Mouse (Mus musculus) limb, embryonic 13.5 days (tissue): ENCODE results near the gene Actr10. TPM values are rescaled to one million over a fixed set of nuclear protein-coding genes. Genes with fewer than 3 reads are reported as not detected.

Experiments used
- ATAC-seq: fragments of 200-750 bp; cut with Nextera tagmentation; 2 replicates; pipeline ENCODE4 v1.8.0; 2017; ENCODE audit warnings: low read depth, moderate number of reproducible peaks, moderate TSS enrichment; ENCODE audit not compliant: low FRiP score
- H3K27ac ChIP-seq: fragments of 300-500 bp; sonication (generic); 2 replicates; pipeline ENCODE4 v1.5.1; 2015; ENCODE audit warnings: inconsistent platforms, mild to moderate bottlenecking, moderate library complexity
- H3K27me3 ChIP-seq: fragments of 300-500 bp; sonication (generic); 2 replicates; pipeline ENCODE4 v1.6.1; 2015; ENCODE audit warnings: mild to moderate bottlenecking, inconsistent platforms
- H3K36me3 ChIP-seq: fragments of 300-500 bp; sonication (generic); 2 replicates; pipeline ENCODE4 v1.6.1; 2015; ENCODE audit warnings: inconsistent platforms, mild to moderate bottlenecking, moderate library complexity
- H3K4me1 ChIP-seq: fragments of 300-500 bp; sonication (generic); 2 replicates; pipeline ENCODE4 v1.6.1; 2015; ENCODE audit warnings: inconsistent platforms
- H3K4me2 ChIP-seq: fragments of 300-500 bp; sonication (generic); replicated peaks from 2 replicates; pipeline ENCODE4 v1.6.1; 2015; ENCODE audit warnings: inconsistent platforms, mild to moderate bottlenecking, moderate library complexity
- H3K4me3 ChIP-seq: fragments of 300-500 bp; sonication (generic); 2 replicates; pipeline ENCODE4 v1.5.1; 2015; ENCODE audit warnings: moderate library complexity, mild to moderate bottlenecking, inconsistent platforms
- H3K9ac ChIP-seq: fragments of 300-500 bp; sonication (generic); 2 replicates; pipeline ENCODE4 v1.6.1; 2015; ENCODE audit warnings: mild to moderate bottlenecking, inconsistent platforms
- H3K9me3 ChIP-seq: fragments of 300-500 bp; sonication (generic); 2 replicates; pipeline ENCODE4 v1.6.1; 2016; ENCODE audit warnings: inconsistent platforms
- WGBS: fragments of 180-500 bp; shearing (Covaris S2); methylation state at CpG from one replicate; pipeline ENCODE4 v1.1.7; 2015; 5-methylcytosine and 5-hydroxymethylcytosine counted together
- polyA plus RNA-seq: library from polyadenylated mRNA; unstranded; fragments of >200 nt; fragmentation: Nextera tagmentation; extraction: Ambion mirVana; gene quantifications from 2 replicates; pipeline ENCODE4 v1.2.1, GENCODE M21; 2015

Gene Actr10
- polyA plus RNA-seq, 1 experiment from 2014 or later: 244 TPM

- no peak for ATAC-seq
- WGBS: 73% methylated on average over 6 of the region's 6 CpGs
These were observed 63.8 kb downstream of the Actr10 start for GRCm38 (mm10) chr12:71001456-71001855.

GRCm38 (mm10) chr12:71003760-71004426 is 66.2 kb downstream of the Actr10 start:
- no peak overlapping the region for H3K9ac ChIP-seq
- H3K4me3 ChIP-seq: no peak overlapping the region
- WGBS: 87% methylated on average over 5 of the region's 6 CpGs
- H3K27me3 ChIP-seq: no peaks in the 10 kb centered on the region
- H3K27ac ChIP-seq: no peak overlapping the region
- H3K36me3 ChIP-seq: peaks cover 63% of the 10 kb centered on the region
- H3K4me2 ChIP-seq: no peak overlapping the region
- peaks cover 13% of the 10 kb centered on the region for H3K4me1 ChIP-seq
- ATAC-seq: no peak
- no peaks in the 10 kb centered on the region for H3K9me3 ChIP-seq

More at GRCm38 (mm10) chr12:71001456-71001855, 63.8 kb downstream of the Actr10 start:
- no peaks in the 10 kb centered on the region for H3K27me3 ChIP-seq
- peaks cover 13% of the 10 kb centered on the region for H3K4me1 ChIP-seq
- no peak overlapping the region for H3K4me3 ChIP-seq
- H3K9me3 ChIP-seq: no peaks in the 10 kb centered on the region
- no peak overlapping the region for H3K4me2 ChIP-seq
- peaks cover 55% of the 10 kb centered on the region for H3K36me3 ChIP-seq
- no peak overlapping the region; the same call in 1 of the 2 replicates for H3K27ac ChIP-seq
- H3K9ac ChIP-seq: no peak overlapping the region

GRCm38 (mm10) chr12:71006141-71006540 is 68.5 kb downstream of the Actr10 start:
- 92% methylated on average over 6 of the region's 6 CpGs for WGBS
- Histone ChIP-seq H3K9me3 (no peaks in the 10 kb centered on the region), H3K27ac (no peak overlapping the region), H3K4me1 (peaks cover 6% of the 10 kb centered on the region; the same call in 1 of the 2 replicates), H3K27me3 (no peaks in the 10 kb centered on the region), H3K36me3 (peaks cover 69% of the 10 kb centered on the region), H3K9ac (no peak overlapping the region), H3K4me2 (no peak overlapping the region), H3K4me3 (no peak overlapping the region)
- ATAC-seq: no peak

- Histone ChIP-seq H3K4me3 (no peak overlapping the region), H3K9me3 (no peaks in the 10 kb centered on the region), H3K36me3 (peaks cover 72% of the 10 kb centered on the region), H3K9ac (no peak overlapping the region), H3K27ac (no peak overlapping the region), H3K4me1 (peaks cover 2% of the 10 kb centered on the region), H3K4me2 (no peak overlapping the region), H3K27me3 (no peaks in the 10 kb centered on the region)
- WGBS: 89% methylated on average over 7 of the region's 7 CpGs
- ATAC-seq: no peak
These were observed 69.2 kb downstream of the Actr10 start for GRCm38 (mm10) chr12:71006901-71007300.

GRCm38 (mm10) chr12:71009769-71010168 is 72.1 kb downstream of the Actr10 start:
- no peak overlapping the region for H3K9ac ChIP-seq
- no peak overlapping the region for H3K4me3 ChIP-seq
- H3K27me3 ChIP-seq: no peaks in the 10 kb centered on the region
- H3K4me1 ChIP-seq: peaks cover 21% of the 10 kb centered on the region
- H3K27ac ChIP-seq: no peak overlapping the region
- no peak for ATAC-seq
- H3K36me3 ChIP-seq: peaks cover 67% of the 10 kb centered on the region
- H3K9me3 ChIP-seq: no peaks in the 10 kb centered on the region
- H3K4me2 ChIP-seq: no peak overlapping the region
- WGBS: 53% methylated on average over 4 of the region's 4 CpGs

Other genes with a start within 250 kb of the Actr10 start
- gene Frmd6, start 112.3 kb upstream of the Actr10 start, polyA plus RNA-seq: 60.7 and 68.6 TPM in 2 replicates
- gene Psma3, start 36.8 kb downstream of the Actr10 start, polyA plus RNA-seq: 634 and 669 TPM in 2 replicates
- 42.9 and 43.5 TPM in 2 replicates for gene Arid4a, start 78.1 kb downstream of the Actr10 start, polyA plus RNA-seq
- gene Tomm20l, start 173.6 kb downstream of the Actr10 start, polyA plus RNA-seq: not detected in 2 replicates
- gene Timm9, start 198.8 kb downstream of the Actr10 start, polyA plus RNA-seq: 78.8 and 79.2 TPM in 2 replicates
- gene 2700049A03Rik, start 199.0 kb downstream of the Actr10 start, polyA plus RNA-seq: 16.0 and 18.6 TPM in 2 replicates